Mouse (Mus musculus): ENCODE measurements around the gene Wdr25. TPM values are rescaled to one million over a fixed set of nuclear protein-coding genes. Genes with fewer than 3 reads are reported as not detected.

Gene Wdr25
- total and polyA plus RNA-seq, 3 experiments = 8.3 to 12.4 (median 10.8) TPM

- no peak for DNase-seq (ENCODE audit: extremely low read depth)
- Histone ChIP-seq H3K79me2 (replicated peaks; ENCODE audit: control insufficient read depth, extremely low read depth, insufficient read depth, poor library complexity, severe bottlenecking) (no peaks in the 10 kb centered on the region), H3K4me2 (ENCODE audit: insufficient read depth, low read depth, poor library complexity, severe bottlenecking) (no peak overlapping the region), H3K27me3 (replicated peaks) (no peaks in the 10 kb centered on the region), H3K9me3 (replicated peaks; ENCODE audit: low read length) (no peaks in the 10 kb centered on the region), H3K9ac (ENCODE audit: insufficient read depth, low read depth) (no peak overlapping the region), H3K4me3 (replicated peaks in 1 of 3; ENCODE audit: low read depth in 2 of 3, low read length in 2 of 3, poor library complexity in 1 of 3) (no peak overlapping the region), H3K4me1 (ENCODE audit: control insufficient read depth in 1 of 2, insufficient read depth in 2 of 2) (peaks cover 0 to 28% of the 10 kb centered on the region in 2 experiments; a peak in 2 of 4 replicates), H3K27ac (ENCODE audit: insufficient read depth, low read depth) (no peak overlapping the region), H3K36me3 (replicated peaks in 1 of 2; ENCODE audit: control insufficient read depth in 1 of 2, insufficient read depth in 1 of 2, low read length in 1 of 2) (peaks cover 0 to 42% of the 10 kb centered on the region in 2 experiments)
- dilution Hi-C loops (cut with MboI; ENCODE audit: extremely low pct_ligation_motif_present, extremely low pct_unique_long_range_greater_than_20kb, low sequenced_read_pairs) (no loop called here), in situ Hi-C loops (cut with MboI; ENCODE audit: low pct_ligation_motif_present, low pct_unique_long_range_greater_than_20kb, low sequenced_read_pairs) (no loop called here)
- TF ChIP-seq NELFE (IDR thresholded peaks at IDR 0.05; ENCODE audit: low read depth, low read length) = no peak
- no peak for TF ChIP-seq NRF1 (IDR thresholded peaks at IDR 0.05; ENCODE audit: low read depth, low read length)
- TF ChIP-seq MAFK (IDR thresholded peaks at IDR 0.05; ENCODE audit: insufficient replicate concordance, low read length) = no peak
- no peak for TF ChIP-seq MYC (IDR thresholded peaks at IDR 0.05; ENCODE audit: low read depth, low read length)
- TF ChIP-seq JUND (conservative IDR thresholded peaks at IDR 0.05; ENCODE audit: low read depth, low read length) = no peak
- TF ChIP-seq CTCF (conservative IDR thresholded peaks at IDR 0.05 in 1 of 2, IDR thresholded peaks at IDR 0.05 in 1 of 2; ENCODE audit: low read depth in 2 of 2, low read length in 2 of 2) = no peak
- no peak for TF ChIP-seq POLR2AphosphoS2 (IDR thresholded peaks at IDR 0.05; ENCODE audit: low read depth, low read length)
These were observed 89.2 kb downstream of the Wdr25 start for GRCm38 (mm10) chr12:108982684-108982960.

- H3K27me3 ChIP-seq (replicated peaks) = no peaks in the 10 kb centered on the region
- no peak overlapping the region for H3K27ac ChIP-seq (ENCODE audit: insufficient read depth, low read depth)
- dilution Hi-C loops (cut with MboI; ENCODE audit: extremely low pct_ligation_motif_present, extremely low pct_unique_long_range_greater_than_20kb, low sequenced_read_pairs) = no loop called here
- no peaks in the 10 kb centered on the region for H3K79me2 ChIP-seq (replicated peaks; ENCODE audit: control insufficient read depth, extremely low read depth, insufficient read depth, poor library complexity, severe bottlenecking)
- H3K36me3 ChIP-seq (replicated peaks in 1 of 2; ENCODE audit: control insufficient read depth in 1 of 2, insufficient read depth in 1 of 2, low read length in 1 of 2) = peaks cover 0 to 42% of the 10 kb centered on the region in 2 experiments
- H3K4me3 ChIP-seq (replicated peaks in 1 of 3; ENCODE audit: low read depth in 2 of 3, low read length in 2 of 3, poor library complexity in 1 of 3) = no peak overlapping the region
- no peaks in the 10 kb centered on the region for H3K9me3 ChIP-seq (replicated peaks; ENCODE audit: low read length)
- no peak for TF ChIP-seq CHD1 (IDR thresholded peaks at IDR 0.05; ENCODE audit: low read depth, low read length)
- TF ChIP-seq ZMIZ1 (IDR thresholded peaks at IDR 0.05; ENCODE audit: low read depth, low read length) = no peak
- no peak for TF ChIP-seq GABPA (IDR thresholded peaks at IDR 0.05; ENCODE audit: insufficient replicate concordance, low read depth, low read length)
- TF ChIP-seq MXI1 (IDR thresholded peaks at IDR 0.05; ENCODE audit: low read depth, low read length) = no peak
- no peak for TF ChIP-seq USF2 (conservative IDR thresholded peaks at IDR 0.05; ENCODE audit: low read depth, low read length)
- no peak for TF ChIP-seq JUN (IDR thresholded peaks at IDR 0.05; ENCODE audit: insufficient read depth, low read depth, low read length)
- no peak for TF ChIP-seq JUND (conservative IDR thresholded peaks at IDR 0.05; ENCODE audit: low read depth, low read length)
- in situ Hi-C loops (cut with MboI; ENCODE audit: low pct_ligation_motif_present, low pct_unique_long_range_greater_than_20kb, low sequenced_read_pairs) = no loop called here
- peaks cover 0 to 28% of the 10 kb centered on the region in 2 experiments; a peak in 2 of 4 replicates for H3K4me1 ChIP-seq (ENCODE audit: control insufficient read depth in 1 of 2, insufficient read depth in 2 of 2)
- H3K4me2 ChIP-seq (ENCODE audit: insufficient read depth, low read depth, poor library complexity, severe bottlenecking) = no peak overlapping the region
- peak; percentile 8 for DNase-seq (ENCODE audit: extremely low read depth)
- no peak overlapping the region for H3K9ac ChIP-seq (ENCODE audit: insufficient read depth, low read depth)
These were observed 90.1 kb downstream of the Wdr25 start for GRCm38 (mm10) chr12:108983496-108983895.

- Histone ChIP-seq H3K4me1 (ENCODE audit: control insufficient read depth in 1 of 2, insufficient read depth in 2 of 2) (peaks cover 0 to 28% of the 10 kb centered on the region in 2 experiments; a peak in 2 of 4 replicates), H3K4me2 (ENCODE audit: insufficient read depth, low read depth, poor library complexity, severe bottlenecking) (no peak overlapping the region), H3K27me3 (replicated peaks) (no peaks in the 10 kb centered on the region), H3K4me3 (replicated peaks in 1 of 3; ENCODE audit: low read depth in 2 of 3, low read length in 2 of 3, poor library complexity in 1 of 3) (no peak overlapping the region), H3K79me2 (replicated peaks; ENCODE audit: control insufficient read depth, extremely low read depth, insufficient read depth, poor library complexity, severe bottlenecking) (no peaks in the 10 kb centered on the region), H3K27ac (ENCODE audit: insufficient read depth, low read depth) (no peak overlapping the region), H3K9ac (ENCODE audit: insufficient read depth, low read depth) (no peak overlapping the region), H3K36me3 (replicated peaks in 1 of 2; ENCODE audit: control insufficient read depth in 1 of 2, insufficient read depth in 1 of 2, low read length in 1 of 2) (peaks cover 0 to 40% of the 10 kb centered on the region in 2 experiments), H3K9me3 (replicated peaks; ENCODE audit: low read length) (no peaks in the 10 kb centered on the region)
- no peak for DNase-seq (ENCODE audit: extremely low read depth)
- no peak for TF ChIP-seq HCFC1 (IDR thresholded peaks at IDR 0.05; ENCODE audit: low read depth, low read length)
- TF ChIP-seq RAD21 (IDR thresholded peaks at IDR 0.05; ENCODE audit: low read depth, low read length) = no peak
- TF ChIP-seq MAX (IDR thresholded peaks at IDR 0.05; ENCODE audit: low read length) = no peak
- no peak for TF ChIP-seq CHD2 (IDR thresholded peaks at IDR 0.05; ENCODE audit: low read length)
- no peak for TF ChIP-seq JUN (IDR thresholded peaks at IDR 0.05; ENCODE audit: insufficient read depth, low read depth, low read length)
- no peak for TF ChIP-seq IRF4 (IDR thresholded peaks at IDR 0.05; ENCODE audit: low read depth, low read length)
- TF ChIP-seq RCOR1 (conservative IDR thresholded peaks at IDR 0.05; ENCODE audit: low read depth, low read length) = no peak
- no peak for TF ChIP-seq TBP (conservative IDR thresholded peaks at IDR 0.05; ENCODE audit: low read depth, low read length)
- TF ChIP-seq ELF1 (IDR thresholded peaks at IDR 0.05; ENCODE audit: low read depth, low read length) = no peak
- TF ChIP-seq CTCF (conservative IDR thresholded peaks at IDR 0.05 in 1 of 2, IDR thresholded peaks at IDR 0.05 in 1 of 2; ENCODE audit: low read depth in 2 of 2, low read length in 2 of 2) = no peak
- no peak for TF ChIP-seq ZMIZ1 (IDR thresholded peaks at IDR 0.05; ENCODE audit: low read depth, low read length)
- no peak for TF ChIP-seq ZC3H11A (IDR thresholded peaks at IDR 0.05; ENCODE audit: low read depth, low read length)
- no peak for TF ChIP-seq JUND (conservative IDR thresholded peaks at IDR 0.05; ENCODE audit: low read depth, low read length)
- no peak for TF ChIP-seq SIN3A (IDR thresholded peaks at IDR 0.05; ENCODE audit: low read length)
- no peak for TF ChIP-seq E2F4 (IDR thresholded peaks at IDR 0.05; ENCODE audit: insufficient replicate concordance, low read depth, low read length)
- TF ChIP-seq PAX5 (IDR thresholded peaks at IDR 0.05; ENCODE audit: low read length) = no peak
- dilution Hi-C loops (cut with MboI; ENCODE audit: extremely low pct_ligation_motif_present, extremely low pct_unique_long_range_greater_than_20kb, low sequenced_read_pairs) = no loop called here
- in situ Hi-C loops (cut with MboI; ENCODE audit: low pct_ligation_motif_present, low pct_unique_long_range_greater_than_20kb, low sequenced_read_pairs) = no loop called here
These were observed 91.0 kb downstream of the Wdr25 start for GRCm38 (mm10) chr12:108984471-108984870.
